Mouse (Mus musculus) midbrain, embryonic 13.5 days (tissue): ENCODE results near the gene Lrrc49. TPM values are rescaled to one million over a fixed set of nuclear protein-coding genes. Genes with fewer than 3 reads are reported as not detected.
A peak's percentile ranks its signal among the peaks of the same experiment; 100 is the strongest.

Experiments
- ATAC-seq: fragments of 200-750 bp; cut with Nextera tagmentation; 2 replicates; pipeline ENCODE4 v1.8.0; 2017; ENCODE audit warnings: mild to moderate bottlenecking, moderate TSS enrichment, moderate library complexity
- H3K27ac ChIP-seq: fragments of 300-500 bp; sonication (generic); 2 replicates; pipeline ENCODE4 v1.5.1; 2015; ENCODE audit warnings: inconsistent platforms, mild to moderate bottlenecking, moderate library complexity
- H3K27me3 ChIP-seq: fragments of 300-500 bp; sonication (generic); 2 replicates; pipeline ENCODE4 v1.6.1; 2015; ENCODE audit warnings: mild to moderate bottlenecking, inconsistent platforms
- H3K36me3 ChIP-seq: fragments of 300-500 bp; sonication (generic); 2 replicates; pipeline ENCODE4 v1.6.1; 2015; ENCODE audit warnings: mild to moderate bottlenecking, inconsistent platforms
- H3K4me1 ChIP-seq: fragments of 300-500 bp; sonication (generic); replicated peaks from 2 replicates; pipeline ENCODE4 v1.6.1; 2015; ENCODE audit warnings: inconsistent platforms
- H3K4me2 ChIP-seq: fragments of 300-500 bp; sonication (generic); replicated peaks from 2 replicates; pipeline ENCODE4 v1.6.1; 2015; ENCODE audit warnings: moderate library complexity, mild to moderate bottlenecking, inconsistent platforms
- H3K4me3 ChIP-seq: fragments of 300-500 bp; sonication (generic); replicated peaks from 2 replicates; pipeline ENCODE4 v1.5.1; 2015; ENCODE audit warnings: mild to moderate bottlenecking, inconsistent platforms
- H3K9ac ChIP-seq: fragments of 300-500 bp; sonication (generic); replicated peaks from 2 replicates; pipeline ENCODE4 v1.6.1; 2015; ENCODE audit warnings: mild to moderate bottlenecking, inconsistent platforms
- H3K9me3 ChIP-seq: fragments of 300-500 bp; sonication (generic); 2 replicates; pipeline ENCODE4 v1.6.1; 2016; ENCODE audit warnings: mild to moderate bottlenecking, inconsistent platforms
- WGBS: fragments of 180-500 bp; shearing (Covaris S2); methylation state at CpG from one replicate; pipeline ENCODE4 v1.1.7; 2015; 5-methylcytosine and 5-hydroxymethylcytosine counted together
- polyA plus RNA-seq: library from polyadenylated mRNA; unstranded; fragments of >200 nt; fragmentation: Nextera tagmentation; extraction: Ambion mirVana; gene quantifications from 2 replicates; pipeline ENCODE4 v1.2.1, GENCODE M21; 2015

Lrrc49 gene
- polyA plus RNA-seq, 1 experiment from 2014 or later = 79.2 TPM

DNA sequence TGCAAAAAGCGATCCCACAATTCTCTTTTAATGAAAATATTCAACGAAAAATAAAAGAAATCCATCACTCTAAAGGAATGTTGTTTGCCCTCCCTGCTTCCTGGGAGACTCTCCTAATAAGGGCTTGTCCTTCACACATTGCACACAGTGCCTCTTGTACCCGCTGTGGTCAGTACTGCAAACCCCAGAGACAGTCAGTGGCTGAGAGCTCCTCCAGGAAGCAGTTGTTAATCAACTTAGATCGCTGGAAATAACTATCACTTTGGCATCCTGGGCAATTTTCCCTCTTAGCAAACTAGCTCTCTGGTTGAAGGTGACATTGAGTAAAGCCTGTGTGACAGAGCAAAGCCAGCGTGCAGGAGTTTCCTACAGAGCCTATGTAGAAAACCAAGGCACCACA is 160.9 kb downstream of the Lrrc49 start:
- Histone ChIP-seq H3K9ac (no peak overlapping the region), H3K27me3 (peaks cover 11% of the 10 kb centered on the region; the same call in 1 of the 2 replicates), H3K9me3 (no peaks in the 10 kb centered on the region), H3K4me2 (no peak overlapping the region), H3K4me3 (no peak overlapping the region), H3K27ac (no peak overlapping the region), H3K4me1 (peaks cover 6% of the 10 kb centered on the region), H3K36me3 (no peaks in the 10 kb centered on the region)
- ATAC-seq = no peak
- 80% methylated on average over 5 of the region's 5 CpGs for WGBS

- H3K27ac ChIP-seq = no peak overlapping the region
- H3K36me3 ChIP-seq = no peaks in the 10 kb centered on the region
- H3K27me3 ChIP-seq = peaks cover 17% of the 10 kb centered on the region
- H3K4me2 ChIP-seq = no peak overlapping the region
- H3K4me3 ChIP-seq = no peak overlapping the region
- no peak for ATAC-seq
- no peaks in the 10 kb centered on the region for H3K9me3 ChIP-seq
- no peak overlapping the region for H3K9ac ChIP-seq
- 81% methylated on average over 5 of the region's 5 CpGs for WGBS
- H3K4me1 ChIP-seq = peaks cover 13% of the 10 kb centered on the region
Measured at GRCm38 (mm10) chr9:60526195-60526594, 161.8 kb downstream of the Lrrc49 start.

DNA sequence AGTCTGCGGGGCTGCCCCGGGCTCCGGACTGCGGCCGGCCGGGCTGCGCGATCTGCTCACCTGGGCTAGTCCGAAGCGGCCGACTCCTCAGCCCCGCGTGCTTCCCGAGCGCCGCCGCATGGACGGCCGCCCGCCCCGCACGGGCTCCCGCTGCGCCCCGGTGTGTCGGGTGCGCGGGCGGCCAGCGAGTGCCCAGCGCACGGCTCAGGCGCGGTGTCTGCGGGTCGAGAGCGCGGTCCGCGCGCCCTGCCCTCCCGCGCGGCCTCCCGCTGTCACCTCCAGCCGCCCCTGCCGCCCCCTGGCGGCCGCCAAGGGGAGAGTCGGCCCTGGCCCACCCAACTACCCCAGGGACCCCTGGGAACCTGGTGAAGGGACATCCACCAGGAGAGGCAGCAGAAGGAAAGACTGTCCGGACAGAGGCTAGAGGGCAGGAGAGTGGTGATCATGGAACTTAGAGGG is 166.1 kb downstream of the Lrrc49 start, which contains the start of gene Thsd4:
TSS of gene Thsd4 (minus strand) at position 241 of the 459 bp plus-strand sequence.
- under 1% methylated on average over 43 of the region's 51 CpGs for WGBS
- Histone ChIP-seq H3K9ac (peak within 1 kb of the TSS; percentile 68), H3K9me3 (no peaks in the 10 kb centered on the region), H3K4me1 (peaks cover 56% of the 10 kb centered on the region), H3K27me3 (peaks cover 42% of the 10 kb centered on the region), H3K36me3 (no peaks in the 10 kb centered on the region), H3K4me2 (peak within 1 kb of the TSS; percentile 71), H3K27ac (no peak within 1 kb of the TSS), H3K4me3 (peak within 1 kb of the TSS; percentile 52)
- ATAC-seq = peak; percentile 57

DNA sequence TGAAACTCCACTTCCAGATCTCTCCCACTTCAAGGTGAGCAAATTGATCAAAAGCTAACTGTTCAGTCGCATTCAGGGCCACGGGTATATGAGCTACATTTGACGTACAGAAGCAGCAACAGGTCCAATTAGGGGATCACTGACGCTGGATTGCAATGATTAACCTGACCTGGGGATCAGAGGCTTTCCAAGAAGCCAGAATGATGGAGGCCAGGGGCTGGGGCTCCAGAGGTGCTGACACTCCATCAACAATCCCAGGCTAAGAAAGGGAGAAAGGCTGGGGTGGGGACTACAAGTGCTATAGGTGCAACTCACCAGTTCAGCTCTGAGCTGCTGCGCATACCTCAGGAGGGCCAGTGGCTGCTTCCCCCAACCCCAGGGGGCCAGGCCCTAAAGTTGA is 166.8 kb downstream of the Lrrc49 start:
- Histone ChIP-seq H3K9me3 (no peaks in the 10 kb centered on the region), H3K4me2 (peak overlapping the region; percentile 71), H3K4me1 (peaks cover 59% of the 10 kb centered on the region), H3K4me3 (peak overlapping the region; percentile 52), H3K9ac (peak overlapping the region; percentile 68), H3K36me3 (no peaks in the 10 kb centered on the region), H3K27me3 (peaks cover 42% of the 10 kb centered on the region), H3K27ac (no peak overlapping the region)
- no peak for ATAC-seq
- WGBS = 45% methylated on average over 5 of the region's 5 CpGs

GRCm38 (mm10) chr9:60519601-60520000 is 168.4 kb downstream of the Lrrc49 start:
- H3K4me2 ChIP-seq = peak overlapping the region; percentile 71
- peaks cover 59% of the 10 kb centered on the region for H3K4me1 ChIP-seq
- H3K4me3 ChIP-seq = no peak overlapping the region
- no peaks in the 10 kb centered on the region for H3K9me3 ChIP-seq
- 7% methylated on average over 3 of the region's 3 CpGs for WGBS
- ATAC-seq = 0 out of 2 replicates have a peak, but pooled peaks have one; percentile 10
- peak overlapping the region; percentile 17; the same call in 1 of the 2 replicates for H3K9ac ChIP-seq
- no peaks in the 10 kb centered on the region; the same call in 1 of the 2 replicates for H3K36me3 ChIP-seq
- H3K27ac ChIP-seq = peak overlapping the region; percentile 53; the same call in 1 of the 2 replicates
- H3K27me3 ChIP-seq = peaks cover 42% of the 10 kb centered on the region

Other genes starting within 250 kb of the Lrrc49 start
- gene Thsd4, start 166.1 kb downstream of the Lrrc49 start, polyA plus RNA-seq = 8.0 and 9.9 TPM in 2 replicates
- 6.5 and 7.7 TPM in 2 replicates for gene Larp6, start 24.8 kb upstream of the Lrrc49 start, polyA plus RNA-seq
- gene Uaca, start 106.4 kb upstream of the Lrrc49 start, polyA plus RNA-seq = 17.5 and 22.0 TPM in 2 replicates